Mouse (Mus musculus): ENCODE data around the gene Rgs3.

GRCm38 (mm10) chr4:62569603-62570002, 10.0 kb downstream of the Rgs3 start:
- TF ChIP-seq CTCF (IDR thresholded peaks at IDR 0.05 in 2 of 3, conservative IDR thresholded peaks at IDR 0.05 in 1 of 3; ENCODE audit: control insufficient read depth in 1 of 3, insufficient read depth in 1 of 3, low read depth in 2 of 3, low read length in 3 of 3, poor library complexity in 1 of 3, severe bottlenecking in 1 of 3), result no peak
- no peak for TF ChIP-seq ETS1 (IDR thresholded peaks at IDR 0.05; ENCODE audit: low read depth, low read length)
- TF ChIP-seq GABPA (IDR thresholded peaks at IDR 0.05; ENCODE audit: low read depth, low read length), result no peak
- no peak for TF ChIP-seq JUND (IDR thresholded peaks at IDR 0.05; ENCODE audit: low read depth, low read length)
- TF ChIP-seq ZNF384 (IDR thresholded peaks at IDR 0.05; ENCODE audit: low read depth, low read length), result no peak
- TF ChIP-seq ZMIZ1 (IDR thresholded peaks at IDR 0.05; ENCODE audit: low read depth, low read length), result no peak
- TF ChIP-seq USF1 (IDR thresholded peaks at IDR 0.05; ENCODE audit: low read depth, low read length), result no peak
- no peak for TF ChIP-seq MAFK (IDR thresholded peaks at IDR 0.05; ENCODE audit: borderline replicate concordance, low read depth, low read length)
